Mouse (Mus musculus) stomach, postnatal 0 days (tissue): ENCODE results near the gene Btf3l4.

Source experiments
- CTCF ChIP-seq: IDR thresholded peaks from 2 replicates; pipeline ENCODE4 v1.5.1; 2016; ENCODE audit warnings: antibody characterized with exemption, low read depth, mild to moderate bottlenecking, moderate library complexity
- EP300 ChIP-seq: optimal IDR thresholded peaks from 2 replicates; pipeline ENCODE3; 2016; ENCODE audit warnings: antibody characterized with exemption

DNA sequence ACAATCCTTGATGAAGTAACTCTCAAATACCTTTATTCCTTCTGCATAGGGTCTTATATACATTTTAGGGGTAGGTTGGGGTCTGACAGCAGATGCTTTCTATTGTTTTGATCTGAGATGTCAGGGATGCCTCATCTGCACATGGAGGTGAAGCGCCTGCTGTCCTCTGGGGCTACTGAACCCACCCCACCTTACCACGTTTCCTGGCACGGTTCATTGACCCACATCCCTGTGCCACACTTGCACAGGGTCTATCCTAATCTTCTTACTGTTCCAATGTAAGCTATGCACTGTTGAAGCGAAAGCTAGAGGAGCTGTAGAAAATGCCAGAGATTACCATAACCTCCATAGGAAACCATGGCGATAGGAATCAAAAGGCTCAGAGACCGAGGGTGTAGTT lies 21.9 kb downstream of the Btf3l4 start:
- TF ChIP-seq CTCF (no peak), EP300 (no peak)
